ENCODE assay signal across 13 mouse cellular contexts in the genomic region with DNA sequence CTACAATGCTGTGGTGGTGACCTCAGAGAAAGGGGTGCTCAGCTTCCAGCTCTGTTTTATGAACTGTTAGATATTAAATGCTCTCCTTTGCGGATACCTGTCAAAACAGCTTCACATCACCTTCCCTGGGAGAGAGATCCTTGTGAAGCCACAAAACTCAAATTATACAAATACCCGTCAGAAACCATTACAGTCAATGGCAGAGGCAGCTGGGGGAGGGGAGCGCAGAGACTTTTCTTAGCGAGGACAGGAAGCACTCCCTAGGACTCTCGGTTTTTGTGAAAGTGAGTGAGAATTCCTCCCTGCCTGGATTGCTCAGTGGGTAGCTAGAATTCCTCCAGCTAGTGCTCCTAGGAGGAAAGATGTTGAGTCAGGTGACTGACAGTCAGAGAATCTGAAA.
"Had no signal": no experiment of that assay in that cellular context is flagged by ENCODE, and none has a peak within 500 bp of the region (broad histone marks: within the 10 kb centered on the region; RNA-seq: fewer than 3 reads in every experiment).

No protein-coding gene starts in this region.

- H3K4me3 ChIP-seq: limb, embryonic 15.5 days; liver, embryonic 12.5 days; lung, embryonic 15.5 days; myocyte; neural tube, embryonic 12.5 days had no signal

- H3K4me1 ChIP-seq: limb, embryonic 15.5 days; liver, embryonic 12.5 days; lung, embryonic 15.5 days; neural tube, embryonic 12.5 days had no signal

- H3K27ac ChIP-seq: limb, embryonic 15.5 days; liver, embryonic 12.5 days; lung, embryonic 15.5 days; neural tube, embryonic 12.5 days had no signal

- H3K36me3 ChIP-seq: limb, embryonic 15.5 days; liver, embryonic 12.5 days; lung, embryonic 15.5 days; neural tube, embryonic 12.5 days had no signal

- H3K9ac ChIP-seq: limb, embryonic 15.5 days; liver, embryonic 12.5 days; lung, embryonic 15.5 days; neural tube, embryonic 12.5 days had no signal

- DNase-seq: kidney, adult 8-10 months; kidney, postnatal 25 days; layer of hippocampus, adult 9-11 months; layer of hippocampus, postnatal 36 days; lung, postnatal 14 days; right cerebral cortex, postnatal 14 days; thymus, postnatal 4 days had no signal

- H3K4me2 ChIP-seq: limb, embryonic 15.5 days; liver, embryonic 12.5 days; lung, embryonic 15.5 days; neural tube, embryonic 12.5 days had no signal

- ATAC-seq: intestine, postnatal 0 days; liver, embryonic 12.5 days had no signal

- H3K9me3 ChIP-seq: limb, embryonic 15.5 days; lung, embryonic 15.5 days had no signal

- H3K27me3 ChIP-seq: lung, embryonic 15.5 days; neural tube, embryonic 12.5 days had no signal
